Mouse (Mus musculus): Measurements from ENCODE around the gene Plch1. TPM values are rescaled to one million over a fixed set of nuclear protein-coding genes. Genes with fewer than 3 reads are reported as not detected.

Gene Plch1
- polyA plus RNA-seq, 1 experiment from 2014 or later = 0.07 TPM

DNA sequence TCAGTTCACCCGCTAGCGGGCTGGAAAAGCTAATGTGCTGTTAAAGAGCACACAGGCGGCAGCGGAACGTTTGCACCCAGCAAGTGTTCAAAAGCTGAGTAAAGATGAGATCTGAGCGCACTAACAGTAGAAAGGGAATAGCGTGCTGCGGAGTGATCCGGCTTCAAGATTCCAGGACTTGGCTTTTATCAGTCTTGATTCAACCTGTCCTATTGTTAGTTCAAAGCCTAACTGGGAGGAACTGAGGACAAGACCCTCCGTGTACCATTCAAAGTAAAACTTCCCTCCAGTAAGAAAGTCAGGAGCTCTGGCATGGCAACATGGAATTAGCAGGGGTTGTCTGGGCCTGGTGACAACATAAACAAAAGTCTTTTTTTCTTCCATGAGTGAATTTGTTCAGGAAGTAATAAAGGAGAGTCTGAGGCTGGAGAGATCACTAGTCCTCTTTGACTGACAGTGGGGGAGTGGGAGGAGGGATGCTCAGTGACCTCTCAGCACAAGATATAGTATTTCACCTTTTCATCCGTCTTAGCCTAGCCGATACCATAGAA is 824 bp upstream of the Plch1 start:
- Histone ChIP-seq H3K27me3 (ENCODE audit: control insufficient read depth, insufficient read depth, low read depth, low read length) (peaks cover 25% of the 10 kb centered on the region), H3K9ac (ENCODE audit: low read depth, low read length) (no peak overlapping the region), H3K27ac (ENCODE audit: low read length) (no peak overlapping the region), H3K9me3 (replicated peaks; ENCODE audit: control insufficient read depth, low read length) (no peaks in the 10 kb centered on the region), H3K4me3 (ENCODE audit: low read depth, low read length) (no peak overlapping the region), H3K4me2 (ENCODE audit: low read depth, low read length) (peak overlapping the region; percentile 80), H3K36me3 (ENCODE audit: control insufficient read depth, insufficient read depth) (no peaks in the 10 kb centered on the region), H3K4me1 (ENCODE audit: control insufficient read depth, low read depth, low read length) (no peaks in the 10 kb centered on the region)
- no peak for ATAC-seq (ENCODE audit: low read depth)
- WGBS (ENCODE audit: insufficient replicate concordance) = 9% methylated on average over 12 of the region's 12 CpGs

- no peaks in the 10 kb centered on the region for H3K9me3 ChIP-seq (replicated peaks; ENCODE audit: control insufficient read depth, low read length)
- H3K36me3 ChIP-seq (ENCODE audit: control insufficient read depth, insufficient read depth) = no peaks in the 10 kb centered on the region
- ATAC-seq (ENCODE audit: low read depth) = peak; percentile 48; the same call in 1 of the 2 replicates
- peak overlapping the region; percentile 54 for H3K4me3 ChIP-seq (ENCODE audit: low read depth, low read length)
- WGBS (ENCODE audit: insufficient replicate concordance) = under 1% methylated on average over 40 of the region's 41 CpGs
- H3K27me3 ChIP-seq (ENCODE audit: control insufficient read depth, insufficient read depth, low read depth, low read length) = peaks cover 25% of the 10 kb centered on the region
- no peaks in the 10 kb centered on the region for H3K4me1 ChIP-seq (ENCODE audit: control insufficient read depth, low read depth, low read length)
- no peak overlapping the region; the same call in 1 of the 2 replicates for H3K9ac ChIP-seq (ENCODE audit: low read depth, low read length)
- peak overlapping the region; percentile 80 for H3K4me2 ChIP-seq (ENCODE audit: low read depth, low read length)
- no peak overlapping the region for H3K27ac ChIP-seq (ENCODE audit: low read length)
Observed at GRCm38 (mm10) chr3:63898581-63899308, 527 bp downstream of the Plch1 start.

- Histone ChIP-seq H3K27me3 (ENCODE audit: control insufficient read depth, insufficient read depth, low read depth, low read length) (peaks cover 25% of the 10 kb centered on the region), H3K36me3 (ENCODE audit: control insufficient read depth, insufficient read depth) (no peaks in the 10 kb centered on the region), H3K27ac (ENCODE audit: low read length) (no peak overlapping the region), H3K4me2 (ENCODE audit: low read depth, low read length) (no peak overlapping the region), H3K4me3 (ENCODE audit: low read depth, low read length) (no peak overlapping the region), H3K9ac (ENCODE audit: low read depth, low read length) (no peak overlapping the region), H3K9me3 (replicated peaks; ENCODE audit: control insufficient read depth, low read length) (no peaks in the 10 kb centered on the region), H3K4me1 (ENCODE audit: control insufficient read depth, low read depth, low read length) (no peaks in the 10 kb centered on the region)
- 21% methylated on average over 1 of the region's 1 CpGs for WGBS (ENCODE audit: insufficient replicate concordance)
- no peak for ATAC-seq (ENCODE audit: low read depth)
Observed at GRCm38 (mm10) chr3:63897177-63897576, 2.1 kb downstream of the Plch1 start.

DNA sequence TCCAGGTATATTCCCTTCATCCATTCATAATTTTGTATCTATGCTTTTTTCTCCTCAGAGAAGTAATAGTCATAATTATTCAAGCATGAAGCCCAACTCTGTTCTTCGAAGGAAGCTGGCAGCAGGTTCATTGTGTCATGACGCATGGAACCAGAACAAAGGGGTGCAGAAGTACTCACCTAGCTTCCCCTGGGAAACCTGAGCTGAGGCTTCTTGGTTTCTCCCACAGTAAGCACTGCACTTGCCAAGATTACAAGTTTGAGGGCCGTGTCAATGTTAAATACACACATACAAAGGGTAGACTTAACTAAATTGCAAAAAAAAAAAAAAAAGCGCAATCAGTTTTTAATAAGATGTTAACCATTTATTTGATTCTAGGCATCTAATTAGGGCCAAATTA is 3.0 kb downstream of the Plch1 start:
- 66% methylated on average over 4 of the region's 4 CpGs for WGBS (ENCODE audit: insufficient replicate concordance)
- H3K4me3 ChIP-seq (ENCODE audit: low read depth, low read length) = no peak overlapping the region
- no peak overlapping the region for H3K4me2 ChIP-seq (ENCODE audit: low read depth, low read length)
- H3K9ac ChIP-seq (ENCODE audit: low read depth, low read length) = no peak overlapping the region
- no peak for ATAC-seq (ENCODE audit: low read depth)
- H3K27ac ChIP-seq (ENCODE audit: low read length) = no peak overlapping the region
- no peaks in the 10 kb centered on the region for H3K4me1 ChIP-seq (ENCODE audit: control insufficient read depth, low read depth, low read length)
- H3K27me3 ChIP-seq (ENCODE audit: control insufficient read depth, insufficient read depth, low read depth, low read length) = peaks cover 25% of the 10 kb centered on the region
- no peaks in the 10 kb centered on the region for H3K36me3 ChIP-seq (ENCODE audit: control insufficient read depth, insufficient read depth)
- no peaks in the 10 kb centered on the region for H3K9me3 ChIP-seq (replicated peaks; ENCODE audit: control insufficient read depth, low read length)

- Histone ChIP-seq H3K9ac (ENCODE audit: low read depth, low read length) (no peak overlapping the region), H3K4me2 (ENCODE audit: low read depth, low read length) (no peak overlapping the region), H3K4me1 (ENCODE audit: control insufficient read depth, low read depth, low read length) (no peaks in the 10 kb centered on the region), H3K9me3 (replicated peaks; ENCODE audit: control insufficient read depth, low read length) (no peaks in the 10 kb centered on the region), H3K36me3 (ENCODE audit: control insufficient read depth, insufficient read depth) (no peaks in the 10 kb centered on the region), H3K4me3 (ENCODE audit: low read depth, low read length) (no peak overlapping the region), H3K27me3 (ENCODE audit: control insufficient read depth, insufficient read depth, low read depth, low read length) (peaks cover 25% of the 10 kb centered on the region), H3K27ac (ENCODE audit: low read length) (no peak overlapping the region)
- ATAC-seq (ENCODE audit: low read depth) = no peak
- 35% methylated on average over 2 of the region's 2 CpGs for WGBS (ENCODE audit: insufficient replicate concordance)
Observed at GRCm38 (mm10) chr3:63895786-63896185, 3.5 kb downstream of the Plch1 start.

DNA sequence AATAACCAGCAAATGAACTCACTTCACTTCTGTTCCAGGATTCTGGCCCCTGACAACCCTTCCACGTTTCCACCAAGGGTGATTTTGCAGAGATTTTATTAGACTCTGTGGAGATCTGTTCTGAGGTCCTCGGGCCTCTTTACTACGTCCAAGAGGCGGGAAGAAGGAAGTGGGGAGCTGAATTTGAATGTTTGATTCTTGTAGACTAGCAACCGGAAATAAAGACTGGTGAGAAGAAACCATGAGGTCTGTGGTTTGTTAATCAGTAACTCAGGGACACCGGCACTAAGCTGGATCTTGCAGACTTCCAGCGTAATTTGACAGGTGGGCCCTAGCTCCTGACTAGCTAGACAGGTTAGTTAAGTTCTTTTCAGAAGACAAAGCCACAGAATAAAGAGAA is 5.6 kb downstream of the Plch1 start:
- 10% methylated on average over 7 of the region's 7 CpGs for WGBS (ENCODE audit: insufficient replicate concordance)
- no peak overlapping the region for H3K9ac ChIP-seq (ENCODE audit: low read depth, low read length)
- no peak overlapping the region for H3K4me3 ChIP-seq (ENCODE audit: low read depth, low read length)
- no peaks in the 10 kb centered on the region for H3K36me3 ChIP-seq (ENCODE audit: control insufficient read depth, insufficient read depth)
- no peak for ATAC-seq (ENCODE audit: low read depth)
- H3K27me3 ChIP-seq (ENCODE audit: control insufficient read depth, insufficient read depth, low read depth, low read length) = peaks cover 7% of the 10 kb centered on the region
- H3K27ac ChIP-seq (ENCODE audit: low read length) = no peak overlapping the region
- H3K4me1 ChIP-seq (ENCODE audit: control insufficient read depth, low read depth, low read length) = no peaks in the 10 kb centered on the region
- no peak overlapping the region for H3K4me2 ChIP-seq (ENCODE audit: low read depth, low read length)
- no peaks in the 10 kb centered on the region for H3K9me3 ChIP-seq (replicated peaks; ENCODE audit: control insufficient read depth, low read length)

- Histone ChIP-seq H3K4me3 (ENCODE audit: low read depth, low read length) (no peak overlapping the region), H3K9ac (ENCODE audit: low read depth, low read length) (no peak overlapping the region), H3K4me2 (ENCODE audit: low read depth, low read length) (no peak overlapping the region), H3K36me3 (ENCODE audit: control insufficient read depth, insufficient read depth) (no peaks in the 10 kb centered on the region), H3K9me3 (replicated peaks; ENCODE audit: control insufficient read depth, low read length) (no peaks in the 10 kb centered on the region), H3K27me3 (ENCODE audit: control insufficient read depth, insufficient read depth, low read depth, low read length) (no peaks in the 10 kb centered on the region), H3K4me1 (ENCODE audit: control insufficient read depth, low read depth, low read length) (no peaks in the 10 kb centered on the region), H3K27ac (ENCODE audit: low read length) (no peak overlapping the region)
- no peak for ATAC-seq (ENCODE audit: low read depth)
- 40% methylated on average over 3 of the region's 3 CpGs for WGBS (ENCODE audit: insufficient replicate concordance)
Observed at GRCm38 (mm10) chr3:63892154-63892553, 7.1 kb downstream of the Plch1 start.

DNA sequence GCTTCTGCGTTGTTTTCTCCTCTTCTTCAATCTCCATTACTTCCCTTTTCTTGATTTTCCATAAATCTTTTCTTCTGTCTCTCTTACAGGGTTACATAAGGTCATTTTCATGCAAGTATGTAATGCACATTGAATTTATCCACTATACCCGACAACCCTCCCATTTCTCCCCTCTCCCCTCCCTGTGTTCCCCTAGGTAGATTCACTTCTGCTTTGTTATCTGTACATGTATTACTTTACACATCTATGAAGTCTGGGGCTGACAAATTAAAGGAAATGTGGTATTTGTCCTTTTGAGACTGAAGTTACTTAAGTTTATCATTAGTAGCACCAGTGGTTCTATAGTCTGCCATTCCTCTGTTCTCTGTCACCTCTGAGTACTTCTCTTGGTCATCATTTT is 18.2 kb downstream of the Plch1 start:
- no peak overlapping the region for H3K4me2 ChIP-seq (ENCODE audit: low read depth, low read length)
- no peak overlapping the region for H3K4me3 ChIP-seq (ENCODE audit: low read depth, low read length)
- ATAC-seq (ENCODE audit: low read depth) = no peak
- H3K27ac ChIP-seq (ENCODE audit: low read length) = no peak overlapping the region
- H3K9ac ChIP-seq (ENCODE audit: low read depth, low read length) = no peak overlapping the region
- H3K27me3 ChIP-seq (ENCODE audit: control insufficient read depth, insufficient read depth, low read depth, low read length) = no peaks in the 10 kb centered on the region
- H3K4me1 ChIP-seq (ENCODE audit: control insufficient read depth, low read depth, low read length) = no peaks in the 10 kb centered on the region
- H3K9me3 ChIP-seq (replicated peaks; ENCODE audit: control insufficient read depth, low read length) = no peaks in the 10 kb centered on the region
- WGBS (ENCODE audit: insufficient replicate concordance) = 69% methylated on average over 2 of the region's 2 CpGs
- no peaks in the 10 kb centered on the region for H3K36me3 ChIP-seq (ENCODE audit: control insufficient read depth, insufficient read depth)

DNA sequence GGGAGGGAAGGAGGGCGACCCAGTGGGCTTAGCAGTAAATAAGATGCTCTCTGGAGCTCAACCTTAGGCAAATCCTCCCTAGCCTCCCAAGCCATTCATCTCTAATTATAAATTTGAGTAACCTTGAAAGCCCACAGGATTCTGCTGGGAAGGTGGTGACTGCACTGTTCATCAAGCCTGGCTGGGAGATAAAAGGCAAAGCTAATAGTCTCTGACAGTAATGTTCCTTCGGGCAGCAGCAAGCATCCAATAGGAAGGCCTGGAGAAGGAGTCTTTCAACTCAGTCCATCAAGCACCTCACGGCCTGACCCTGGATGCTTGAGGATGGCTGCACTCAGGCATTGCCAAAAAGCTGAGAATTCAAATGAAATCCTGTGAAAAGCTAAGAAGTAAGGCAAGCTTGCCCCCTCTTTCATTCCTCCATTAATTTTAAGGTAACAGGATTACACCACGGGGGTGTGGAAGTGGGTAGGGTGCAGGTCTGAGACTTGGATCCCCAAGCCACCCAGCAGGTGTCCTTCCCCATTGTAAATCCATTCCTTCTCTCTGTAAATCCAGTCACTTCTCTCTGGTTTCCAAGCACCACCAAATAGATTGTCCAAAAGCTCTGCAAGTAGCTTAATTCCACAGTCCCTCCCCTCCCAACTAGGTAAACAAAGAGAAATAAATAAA is 20.1 kb downstream of the Plch1 start:
- H3K9ac ChIP-seq (ENCODE audit: low read depth, low read length) = no peak overlapping the region
- no peaks in the 10 kb centered on the region for H3K27me3 ChIP-seq (ENCODE audit: control insufficient read depth, insufficient read depth, low read depth, low read length)
- no peak overlapping the region for H3K27ac ChIP-seq (ENCODE audit: low read length)
- H3K9me3 ChIP-seq (replicated peaks; ENCODE audit: control insufficient read depth, low read length) = no peaks in the 10 kb centered on the region
- H3K4me1 ChIP-seq (ENCODE audit: control insufficient read depth, low read depth, low read length) = no peaks in the 10 kb centered on the region
- no peak overlapping the region for H3K4me3 ChIP-seq (ENCODE audit: low read depth, low read length)
- WGBS (ENCODE audit: insufficient replicate concordance) = 47% methylated on average over 4 of the region's 4 CpGs
- ATAC-seq (ENCODE audit: low read depth) = no peak
- H3K36me3 ChIP-seq (ENCODE audit: control insufficient read depth, insufficient read depth) = no peaks in the 10 kb centered on the region
- H3K4me2 ChIP-seq (ENCODE audit: low read depth, low read length) = no peak overlapping the region
